Mouse (Mus musculus) brain, adult 2 months (tissue): ENCODE measurements around the gene Lrrtm3.

Experiments
- DNase-seq: peaks from one replicate; pipeline ENCODE4 v3.0.0; 2011; ENCODE audit warnings: low read depth, low spot score

The Lrrtm3 gene

DNA sequence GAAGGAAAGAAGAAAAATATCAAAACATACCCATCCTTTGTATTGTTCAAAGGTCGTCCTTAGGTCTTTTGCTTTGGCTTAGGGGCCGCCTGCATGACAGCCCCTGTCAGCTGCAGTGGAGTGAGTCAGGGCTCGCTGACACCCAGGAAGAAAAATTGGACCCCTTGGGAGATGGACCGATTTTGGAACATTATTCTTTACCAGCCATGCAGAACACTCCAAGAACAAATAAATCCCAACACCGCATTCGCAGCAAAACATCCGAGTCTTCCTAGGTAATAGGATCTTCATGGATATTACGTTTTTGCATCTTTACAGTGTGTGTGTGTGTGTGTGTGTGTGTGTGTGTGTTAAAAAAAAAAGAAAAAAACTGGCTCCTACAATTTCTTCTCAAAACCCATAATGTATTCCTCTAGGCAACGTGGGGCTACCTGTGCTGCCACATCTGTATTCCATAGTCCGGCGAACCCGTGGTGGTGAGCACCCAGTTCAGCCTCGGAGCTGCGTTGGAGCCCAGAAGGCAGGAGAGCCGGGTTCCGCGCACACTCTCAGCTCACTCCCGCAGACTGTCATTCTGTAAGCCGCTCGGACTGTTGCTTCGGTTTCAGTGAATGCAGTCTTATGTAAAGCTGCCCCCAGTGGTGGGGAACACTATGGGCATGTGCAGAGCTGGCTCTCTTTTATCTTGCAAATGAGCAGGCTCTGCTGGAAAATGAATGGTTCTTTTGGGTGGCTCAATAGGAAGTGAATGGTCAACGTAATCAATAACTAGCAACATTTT lies at the start of gene Lrrtm3:
TSS of gene Lrrtm3 (minus strand) at position 598 of the 781 bp plus-strand sequence.
- peak; percentile 98 for DNase-seq

GRCm38 (mm10) chr10:64135481-64135880 lies 45.4 kb upstream of the Lrrtm3 start:
- peak; percentile 19 for DNase-seq

- DNase-seq = no peak
Observed at GRCm38 (mm10) chr10:64133461-64133860, 43.4 kb upstream of the Lrrtm3 start.

DNA sequence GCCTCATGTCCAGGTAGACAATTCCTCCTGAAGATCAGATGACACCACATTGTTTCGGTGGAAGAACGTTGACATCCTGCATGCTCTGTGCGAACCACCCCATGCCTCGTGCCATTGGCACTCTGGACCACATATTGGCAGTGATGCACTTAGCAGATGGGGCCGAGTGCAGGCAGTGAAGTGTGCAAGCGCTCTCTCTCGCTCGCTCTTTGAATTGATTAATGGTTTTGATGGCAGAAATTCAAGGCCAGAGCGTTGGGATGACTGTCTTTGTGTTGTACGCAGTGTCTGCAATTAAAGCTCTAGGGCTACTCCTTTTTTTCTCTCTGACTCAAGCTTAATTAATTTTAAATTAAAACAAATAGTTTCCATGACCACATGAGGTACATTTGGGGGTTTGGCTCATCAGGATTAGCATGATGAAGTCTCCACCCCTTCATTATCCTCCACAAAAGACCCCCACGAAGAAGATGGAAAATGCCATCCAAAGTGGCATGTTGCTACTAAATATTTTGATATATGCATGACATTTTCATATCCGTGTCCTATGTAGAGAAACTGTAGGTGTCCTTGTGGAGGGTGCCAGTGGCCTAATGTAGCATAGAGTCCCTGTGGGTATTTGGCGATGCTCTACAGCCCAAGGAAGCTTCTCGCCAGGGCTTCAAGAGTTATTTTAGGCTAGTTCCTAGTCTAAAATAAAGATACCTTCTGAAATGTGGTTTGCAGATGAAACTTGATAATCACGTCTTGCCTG lies 40.5 kb upstream of the Lrrtm3 start:
- DNase-seq = peak; percentile 93

DNA sequence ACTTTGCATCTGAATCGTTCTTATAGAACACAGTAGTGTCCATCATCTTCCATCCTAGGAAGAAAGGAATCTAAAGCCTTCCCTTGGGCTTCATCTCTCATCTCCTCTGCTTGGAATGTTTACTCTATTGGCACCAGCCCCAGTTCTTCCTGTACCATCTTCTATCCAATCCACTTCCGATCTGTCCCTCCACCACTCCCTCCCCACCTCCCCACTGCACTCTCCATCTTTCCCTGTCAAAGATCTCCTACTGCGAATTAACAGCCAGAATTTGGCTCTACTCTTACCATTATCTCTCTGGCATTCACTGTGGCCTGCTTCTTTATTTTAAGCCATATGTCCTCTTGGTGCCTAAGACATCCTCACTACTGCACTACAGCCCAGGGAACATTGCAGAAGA lies 28.8 kb upstream of the Lrrtm3 start:
- peak; percentile 88 for DNase-seq

DNA sequence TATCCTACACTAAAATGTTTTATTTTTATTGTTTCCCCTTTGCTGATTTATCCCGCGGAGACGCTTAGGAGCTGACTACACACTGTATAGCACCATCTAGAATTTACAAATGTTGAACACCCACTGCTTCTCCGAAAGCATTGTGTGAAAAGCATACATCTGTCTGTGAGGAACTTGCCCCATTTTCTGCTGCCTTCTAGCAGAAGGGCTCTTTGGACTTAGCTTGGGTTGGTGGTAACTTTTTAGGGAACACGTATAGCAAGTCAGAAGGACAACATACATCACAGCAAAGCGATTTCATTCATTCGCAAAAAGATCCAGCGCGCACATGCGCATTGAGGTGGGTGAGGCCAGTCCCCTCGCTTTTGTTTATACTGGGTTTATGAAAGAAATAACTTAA lies 25.2 kb upstream of the Lrrtm3 start:
- DNase-seq = peak; percentile 66

DNA sequence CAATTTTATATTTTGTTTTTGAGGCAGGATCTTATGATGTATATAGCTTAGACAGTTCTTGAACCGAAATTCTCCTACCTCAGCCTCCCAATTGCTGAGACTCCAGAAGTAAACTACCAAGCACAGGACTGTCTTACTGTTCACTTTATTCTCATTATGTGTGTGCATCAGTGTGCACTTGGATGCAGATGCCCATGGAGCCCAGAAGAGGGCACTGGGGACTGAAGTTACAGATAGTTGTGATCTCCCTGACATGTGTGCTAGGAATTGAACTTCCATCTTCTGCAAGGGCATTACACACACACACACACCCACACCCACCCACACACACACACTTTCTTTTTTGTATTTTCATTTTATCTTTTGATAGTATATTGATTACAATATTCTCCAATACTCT lies 6.5 kb upstream of the Lrrtm3 start:
- DNase-seq = peak; percentile 28

- peak; percentile 75 for DNase-seq
Observed at GRCm38 (mm10) chr10:64088774-64089460, 1.2 kb downstream of the Lrrtm3 start.

DNA sequence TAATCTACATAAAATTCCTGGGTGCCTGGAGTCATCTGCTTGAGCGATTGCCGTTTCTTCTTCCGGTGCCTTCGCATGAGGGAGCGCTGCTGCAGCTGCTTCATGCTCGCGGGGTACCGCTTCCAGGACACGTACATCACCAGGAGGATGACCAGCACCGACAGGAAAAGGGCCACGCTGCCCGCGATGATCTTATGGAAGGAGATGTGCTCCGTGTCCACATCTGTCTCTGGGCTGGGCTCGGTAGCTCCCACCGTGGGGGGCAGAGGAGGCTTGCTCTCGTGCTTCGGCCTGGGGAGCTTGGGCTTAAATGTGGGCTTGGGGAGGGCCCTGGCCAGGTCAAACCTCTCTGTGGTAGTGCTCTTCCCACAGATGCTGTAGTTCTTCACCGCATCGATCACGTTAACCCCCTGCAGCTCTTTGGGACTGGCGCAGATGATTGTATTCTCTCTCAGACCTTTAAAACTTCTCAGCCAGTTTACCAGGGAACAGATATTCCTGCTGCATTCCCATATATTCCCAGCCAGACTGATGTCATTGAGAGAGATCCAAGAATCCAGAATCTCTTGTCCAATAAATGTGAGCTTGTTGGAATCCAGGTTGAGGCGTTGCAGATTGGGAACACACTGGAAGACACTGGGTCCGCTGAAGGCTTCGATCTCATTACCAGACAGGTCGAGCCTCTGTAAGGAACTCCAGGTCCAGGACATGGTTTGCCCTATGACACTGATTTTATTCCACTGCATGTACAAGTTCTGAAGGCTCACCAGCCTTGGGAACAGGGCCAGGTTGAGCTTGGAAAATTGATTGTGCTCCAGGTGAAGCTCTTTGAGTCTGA lies 1.9 kb downstream of the Lrrtm3 start:
- DNase-seq = peak; percentile 72

DNA sequence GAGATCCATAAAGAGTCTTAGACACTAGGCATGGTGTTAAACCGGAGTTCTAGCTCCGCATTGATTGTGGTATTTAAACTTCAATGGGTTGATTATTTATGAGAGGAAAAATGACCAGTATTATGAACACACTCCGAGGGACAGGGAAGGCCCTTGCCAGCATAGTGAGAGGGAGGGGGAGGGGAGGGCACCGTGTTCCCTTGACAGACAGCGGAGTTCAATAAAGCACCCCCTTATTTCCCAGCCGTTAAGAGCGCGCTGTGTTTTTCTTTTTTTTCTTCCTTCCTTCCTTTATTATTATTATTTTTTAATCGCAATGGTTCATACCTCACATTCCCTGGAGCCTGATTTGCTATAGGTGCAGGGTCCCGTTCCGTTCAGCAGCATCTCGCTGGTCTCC lies 2.6 kb downstream of the Lrrtm3 start:
- DNase-seq = peak; percentile 76

DNA sequence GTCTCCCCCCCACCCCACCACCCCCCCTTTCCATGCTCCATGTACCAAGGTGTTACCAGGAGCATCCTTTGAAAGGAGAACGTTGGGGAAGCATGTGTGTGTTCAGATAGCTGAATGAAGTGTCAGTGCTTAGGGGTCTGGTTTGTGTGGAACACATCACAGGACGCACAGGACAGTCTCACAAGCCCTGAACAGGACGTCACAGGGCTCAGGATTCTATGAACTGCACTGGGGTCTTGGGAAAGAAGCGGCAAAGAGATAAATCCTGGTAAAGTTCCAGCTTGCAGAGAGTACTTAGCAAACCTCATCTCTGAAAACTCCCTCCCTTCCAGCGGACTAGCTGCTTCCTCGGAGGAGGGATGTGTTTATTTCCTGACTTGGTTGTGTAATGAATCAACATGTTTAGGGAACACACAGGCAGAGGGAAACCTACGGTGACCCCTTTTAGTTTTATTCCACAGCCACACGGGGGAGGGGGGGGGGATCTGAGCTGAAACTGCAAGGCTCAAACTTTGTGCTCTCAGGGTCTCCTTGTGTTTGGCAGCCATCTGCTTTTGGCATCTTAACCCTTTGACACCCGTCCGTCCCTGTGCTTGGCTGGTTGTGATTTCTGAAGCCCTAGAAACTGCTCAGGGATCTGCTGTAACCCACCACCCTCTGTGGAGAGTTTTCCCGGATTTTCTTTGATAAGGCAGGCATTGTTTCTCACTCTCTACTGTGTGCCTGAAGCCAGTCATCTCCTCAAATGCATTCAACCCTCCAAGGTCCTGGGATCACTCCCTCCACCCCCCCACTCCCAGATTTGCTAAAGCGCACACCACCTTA lies 3.3 kb downstream of the Lrrtm3 start:
- peak; percentile 72 for DNase-seq

DNA sequence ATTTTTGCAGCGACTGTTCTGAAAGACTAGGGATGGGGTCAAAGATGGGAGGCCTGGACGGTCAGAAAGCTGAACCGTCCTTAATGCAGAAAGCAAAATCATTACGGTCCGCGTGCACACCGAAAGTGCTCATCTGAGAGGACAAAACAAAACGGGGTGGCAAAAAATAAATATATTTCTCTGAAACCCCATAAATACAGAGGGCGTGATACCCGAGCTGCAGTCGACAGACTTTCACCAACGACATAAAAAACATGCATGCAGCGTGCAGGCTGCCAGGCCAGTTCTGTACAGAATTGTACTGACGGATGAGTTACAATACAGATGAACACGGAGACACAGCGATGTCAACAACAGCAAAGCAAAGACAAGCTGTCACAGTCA lies 3.9 kb downstream of the Lrrtm3 start:
- DNase-seq = no peak

DNA sequence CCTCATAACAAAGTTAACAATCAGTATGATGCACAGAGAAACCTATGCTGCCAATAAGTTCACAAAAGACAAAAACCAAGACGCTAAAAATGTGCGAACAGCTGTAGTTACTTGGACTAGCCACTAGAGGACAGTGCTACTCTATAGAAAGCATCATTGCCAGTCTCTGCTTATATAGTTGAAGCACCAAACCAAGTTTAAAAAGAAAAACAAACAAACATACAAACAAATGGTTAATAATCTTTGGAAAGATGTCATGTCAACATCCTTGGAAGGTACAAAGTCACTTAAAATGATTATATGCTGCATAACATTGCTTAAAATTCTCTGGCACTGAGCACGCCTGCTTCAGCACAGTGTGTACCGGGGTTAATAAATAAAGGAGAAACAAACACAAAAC lies 5.6 kb downstream of the Lrrtm3 start:
- DNase-seq = peak; percentile 82

- DNase-seq = peak; percentile 72
Observed at GRCm38 (mm10) chr10:64083813-64084212, 6.3 kb downstream of the Lrrtm3 start.

DNA sequence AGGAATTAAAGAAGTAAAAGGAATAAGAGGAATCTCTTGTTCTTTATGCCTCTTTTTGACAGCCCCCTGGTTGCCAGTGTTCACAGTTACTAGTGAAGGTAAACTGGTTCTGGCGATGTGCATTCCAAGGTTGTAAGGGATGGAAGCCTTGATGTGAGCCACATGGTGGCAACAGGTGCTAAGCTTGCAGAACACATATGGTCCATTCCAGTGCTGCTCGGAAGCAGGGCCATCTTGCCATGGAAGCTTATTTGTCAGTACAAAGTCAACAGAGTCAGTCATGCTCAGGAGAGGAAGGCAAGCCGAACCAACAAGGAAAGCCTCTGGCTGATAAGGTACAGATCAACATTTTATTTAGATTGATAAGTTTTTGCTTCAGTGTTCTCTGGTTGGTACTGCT lies 7.7 kb downstream of the Lrrtm3 start:
- peak; percentile 61 for DNase-seq

DNA sequence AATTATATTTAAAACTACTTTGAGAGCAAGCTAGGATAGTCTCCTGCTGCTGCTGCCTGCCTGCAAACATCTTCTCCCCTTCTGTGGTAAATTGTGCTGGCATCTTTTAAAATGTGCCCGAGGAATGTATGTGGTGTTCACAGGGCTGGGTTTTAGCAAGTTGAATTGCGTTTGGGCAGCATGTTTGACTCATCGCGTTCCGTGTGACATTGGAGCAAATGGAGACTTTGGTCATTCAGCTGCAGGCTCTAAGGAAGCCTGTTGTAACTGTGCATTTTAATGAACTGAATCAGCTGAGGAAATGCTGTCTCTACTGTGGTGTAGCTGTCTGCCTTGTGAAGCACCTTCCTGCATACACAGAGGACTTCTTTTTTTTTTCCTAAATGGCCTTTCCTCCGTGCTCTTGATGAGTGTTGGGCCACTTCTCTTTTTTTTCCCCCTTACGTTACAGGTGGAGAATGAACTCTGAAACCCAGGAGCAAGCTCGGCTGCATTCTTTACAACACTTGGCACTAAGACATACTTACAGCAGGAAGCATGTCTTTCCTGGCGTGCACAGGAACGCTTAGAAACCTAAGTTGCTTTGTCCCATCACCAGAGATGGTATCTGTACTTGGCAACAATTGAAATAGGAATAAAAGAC lies 13.5 kb downstream of the Lrrtm3 start:
- DNase-seq = peak; percentile 68

DNA sequence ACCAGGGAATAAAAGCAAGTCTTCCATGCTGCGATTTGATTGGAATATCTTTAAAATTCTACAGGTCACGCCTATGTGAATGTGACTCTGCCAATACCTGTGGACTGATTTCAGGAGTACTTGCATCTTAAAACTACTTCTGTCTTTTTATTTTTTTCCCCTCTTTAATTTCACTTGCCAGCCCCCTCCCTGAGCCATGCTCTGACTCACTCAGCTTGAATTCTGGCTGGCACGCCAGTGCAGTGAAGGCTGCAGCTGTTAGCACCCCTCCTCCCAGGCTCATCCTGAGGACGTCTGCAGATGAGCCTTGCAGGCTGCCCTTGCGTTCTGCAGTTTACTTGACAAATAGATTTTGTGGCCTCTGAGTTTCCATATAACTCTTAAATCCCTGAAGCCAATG lies 14.1 kb downstream of the Lrrtm3 start:
- peak; percentile 95 for DNase-seq

DNA sequence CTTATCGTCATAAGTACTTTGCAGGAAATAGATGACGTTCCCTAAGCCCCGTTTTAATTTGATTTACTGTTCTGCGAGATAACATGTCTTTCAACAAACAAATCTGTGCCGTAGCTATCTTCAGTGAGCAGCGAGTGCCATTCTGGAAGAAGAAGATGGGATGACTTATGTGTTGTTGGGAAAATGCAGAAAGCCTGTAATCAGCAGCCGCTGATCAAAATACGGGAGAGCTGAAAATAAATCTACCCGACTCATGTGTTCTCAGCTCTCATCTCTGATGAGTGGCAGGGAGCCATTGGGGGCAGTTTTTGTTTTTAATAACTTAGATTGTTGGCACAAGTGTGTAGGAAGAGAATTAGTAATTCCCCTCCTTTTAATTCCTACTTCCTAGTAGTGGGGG lies 26.4 kb downstream of the Lrrtm3 start:
- peak; percentile 34 for DNase-seq

- DNase-seq = peak; percentile 15
Observed at GRCm38 (mm10) chr10:64049946-64050345, 40.1 kb downstream of the Lrrtm3 start.

DNA sequence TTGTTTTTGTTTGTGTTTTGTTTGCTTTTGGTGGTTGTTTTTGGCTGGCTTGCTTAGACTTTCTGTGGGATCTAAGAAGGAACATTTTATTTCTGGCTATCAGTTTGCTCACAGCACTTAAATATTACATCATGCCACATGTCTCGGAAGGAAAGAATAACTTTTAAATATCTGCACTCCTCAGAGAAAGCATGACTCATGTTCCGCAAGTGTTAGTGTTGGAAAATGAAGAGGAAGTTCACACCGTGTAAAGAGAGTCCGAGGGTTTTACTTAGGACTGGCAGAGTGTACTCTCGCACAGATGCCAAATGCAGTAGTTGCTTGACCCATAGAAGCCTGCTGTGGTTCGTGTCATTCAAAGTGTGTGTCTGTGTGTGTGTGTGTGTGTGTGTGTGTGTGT lies 40.9 kb downstream of the Lrrtm3 start:
- DNase-seq = peak; percentile 78
